Mouse (Mus musculus): ENCODE results near the gene Zswim7. TPM values are rescaled to one million over a fixed set of nuclear protein-coding genes. Genes with fewer than 3 reads are reported as not detected.

The Zswim7 gene
- polyA plus RNA-seq, 1 experiment from 2014 or later = 12.7 TPM

DNA sequence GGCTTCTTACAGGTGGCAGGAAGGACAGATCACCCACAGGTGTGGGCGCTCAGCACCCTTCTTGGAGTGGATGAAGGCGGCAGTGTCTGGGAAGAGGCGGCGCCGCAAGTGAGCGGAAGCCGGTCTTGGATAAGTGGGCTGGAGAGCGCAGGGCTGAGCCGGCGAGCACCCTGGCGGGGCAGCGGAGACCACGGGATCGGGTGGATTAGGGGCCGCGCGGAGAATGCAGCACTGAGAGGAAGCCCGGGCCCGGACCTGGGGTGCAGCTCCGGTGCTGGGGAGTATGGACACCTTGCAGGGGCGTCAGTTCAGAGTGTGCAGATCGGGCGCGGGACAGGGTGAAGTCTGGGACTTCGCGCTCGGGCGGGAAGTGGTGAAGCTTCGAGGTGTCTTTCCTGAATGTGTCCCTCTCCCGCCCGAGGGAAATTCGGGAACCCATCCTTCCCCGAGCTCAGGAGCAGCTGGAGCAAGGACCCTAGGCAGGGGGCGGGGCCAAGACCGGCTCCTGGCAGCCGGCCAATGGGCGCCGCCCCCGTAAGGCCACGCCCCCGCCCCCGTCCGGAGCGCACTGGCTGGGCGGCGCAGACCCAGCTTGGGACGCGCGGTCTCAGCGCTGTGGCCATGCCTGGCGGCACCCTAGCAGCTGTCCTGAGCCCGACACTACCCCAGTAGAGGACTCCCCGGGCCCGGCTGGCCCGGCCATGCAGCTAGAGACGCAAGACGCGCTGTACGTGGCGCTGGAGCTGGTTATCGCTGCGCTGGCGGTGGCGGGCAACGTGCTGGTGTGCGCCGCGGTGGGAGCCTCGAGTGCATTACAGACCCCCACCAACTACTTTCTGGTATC, 32.6 kb downstream of the Zswim7 start, which contains the start of gene Adora2b:
TSS of gene Adora2b (plus strand) at position 584 of the 844 bp plus-strand sequence.
- ATAC-seq = peak; percentile 89
- H3K27ac ChIP-seq (ENCODE audit: low read length) = no peak within 1 kb of the TSS
- H3K4me3 ChIP-seq (ENCODE audit: low read depth, low read length) = peak within 1 kb of the TSS; percentile 61
- peak within 1 kb of the TSS; percentile 64 for H3K9ac ChIP-seq (ENCODE audit: low read depth, low read length)
- under 1% methylated on average over 68 of the region's 69 CpGs for WGBS
- H3K4me2 ChIP-seq (ENCODE audit: low read length) = peak within 1 kb of the TSS; percentile 83
- peaks cover 16% of the 10 kb centered on the region for H3K27me3 ChIP-seq (ENCODE audit: control insufficient read depth, insufficient read depth, low read depth, low read length)
- H3K9me3 ChIP-seq (replicated peaks; ENCODE audit: control insufficient read depth, low read length, poor library complexity, severe bottlenecking) = no peaks in the 10 kb centered on the region
- H3K4me1 ChIP-seq (ENCODE audit: control insufficient read depth, insufficient read depth, low read length) = peaks cover 10% of the 10 kb centered on the region; the same call in 1 of the 2 replicates
- no peaks in the 10 kb centered on the region for H3K36me3 ChIP-seq (ENCODE audit: control insufficient read depth, insufficient read depth, low read length)

DNA sequence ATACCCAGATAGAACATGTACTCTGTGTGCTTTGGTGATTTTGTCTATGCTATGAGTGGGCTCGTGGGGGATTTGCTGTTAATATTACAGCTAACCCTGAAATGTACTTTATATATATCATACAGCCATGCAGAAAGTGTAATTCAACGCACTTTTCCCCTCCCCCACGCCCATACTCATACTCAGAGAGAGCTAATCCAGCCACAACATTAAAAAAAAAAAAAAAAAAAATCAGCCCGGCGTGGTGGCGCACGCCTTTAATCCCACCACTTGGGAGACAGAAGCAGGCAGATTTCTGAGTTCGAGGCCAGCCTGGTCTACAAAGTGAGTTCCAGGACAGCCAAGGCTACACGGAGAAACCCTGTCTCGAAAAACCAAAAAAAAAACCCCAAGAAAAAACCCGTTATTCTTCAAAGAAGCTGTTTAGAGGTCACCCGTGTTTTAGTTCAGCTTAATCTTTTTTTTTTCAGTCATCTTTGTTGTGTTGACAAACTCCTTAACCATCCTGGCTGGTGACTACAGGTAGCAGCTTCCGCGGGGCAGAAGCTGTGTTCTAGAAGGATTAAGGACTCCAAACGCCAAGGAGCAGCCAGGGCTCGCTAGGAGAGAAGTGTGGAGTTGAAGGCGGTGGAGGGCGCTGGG, 33.3 kb downstream of the Zswim7 start:
- Histone ChIP-seq H3K4me3 (ENCODE audit: low read depth, low read length) (peak overlapping the region; percentile 61), H3K27me3 (ENCODE audit: control insufficient read depth, insufficient read depth, low read depth, low read length) (peaks cover 16% of the 10 kb centered on the region), H3K4me2 (ENCODE audit: low read length) (peak overlapping the region; percentile 83), H3K36me3 (ENCODE audit: control insufficient read depth, insufficient read depth, low read length) (no peaks in the 10 kb centered on the region), H3K4me1 (ENCODE audit: control insufficient read depth, insufficient read depth, low read length) (peaks cover 10% of the 10 kb centered on the region; the same call in 1 of the 2 replicates), H3K9ac (ENCODE audit: low read depth, low read length) (peak overlapping the region; percentile 64; the same call in 1 of the 2 replicates), H3K9me3 (replicated peaks; ENCODE audit: control insufficient read depth, low read length, poor library complexity, severe bottlenecking) (no peaks in the 10 kb centered on the region), H3K27ac (ENCODE audit: low read length) (no peak overlapping the region)
- 36% methylated on average over 18 of the region's 18 CpGs for WGBS
- no peak for ATAC-seq

DNA sequence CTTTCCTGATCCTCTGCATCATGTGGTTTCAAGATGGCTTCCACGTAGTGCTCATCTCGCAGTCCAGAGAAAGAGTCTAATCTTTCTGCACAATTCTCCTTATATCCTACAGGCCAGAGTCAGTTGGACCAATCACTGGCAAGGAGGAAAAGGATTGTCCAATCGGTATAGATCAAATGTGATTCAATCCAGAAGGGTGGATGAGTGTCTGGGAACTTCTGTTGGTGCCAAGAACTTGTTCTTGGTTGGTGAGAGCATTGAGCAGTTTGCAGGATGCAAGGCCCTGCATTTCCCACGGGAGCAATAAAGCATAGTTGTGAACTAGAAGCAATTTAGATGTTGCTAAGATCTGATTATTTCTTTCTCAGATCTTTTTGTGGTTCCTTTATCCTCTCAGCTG, 36.7 kb downstream of the Zswim7 start:
- H3K36me3 ChIP-seq (ENCODE audit: control insufficient read depth, insufficient read depth, low read length) = no peaks in the 10 kb centered on the region
- H3K4me2 ChIP-seq (ENCODE audit: low read length) = no peak overlapping the region
- no peak overlapping the region for H3K4me3 ChIP-seq (ENCODE audit: low read depth, low read length)
- H3K9ac ChIP-seq (ENCODE audit: low read depth, low read length) = no peak overlapping the region
- ATAC-seq = no peak
- H3K4me1 ChIP-seq (ENCODE audit: control insufficient read depth, insufficient read depth, low read length) = peaks cover 3% of the 10 kb centered on the region; the same call in 1 of the 2 replicates
- no peak overlapping the region for H3K27ac ChIP-seq (ENCODE audit: low read length)
- no peaks in the 10 kb centered on the region for H3K27me3 ChIP-seq (ENCODE audit: control insufficient read depth, insufficient read depth, low read depth, low read length)
- H3K9me3 ChIP-seq (replicated peaks; ENCODE audit: control insufficient read depth, low read length, poor library complexity, severe bottlenecking) = no peaks in the 10 kb centered on the region
- WGBS = 93% methylated on average over 4 of the region's 4 CpGs

DNA sequence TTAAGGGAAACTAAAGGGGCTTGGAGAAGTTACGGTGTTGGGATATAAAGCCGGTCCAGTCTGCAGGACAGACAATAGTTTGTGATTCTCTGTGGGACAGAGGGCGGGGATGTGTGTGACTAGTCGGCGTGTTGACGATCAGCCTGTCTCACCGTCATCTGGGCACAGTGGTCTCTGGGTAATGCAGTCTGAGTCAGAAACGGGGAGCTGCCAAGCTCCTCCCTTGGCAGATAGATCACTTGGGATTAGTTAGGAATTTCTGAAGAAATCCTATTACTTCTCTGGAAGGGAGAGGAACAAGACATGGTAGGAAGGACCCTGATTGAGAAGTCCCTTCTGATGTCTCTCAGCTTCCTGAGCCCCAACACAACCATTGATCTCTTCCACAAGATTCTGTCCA, 37.3 kb downstream of the Zswim7 start:
- Histone ChIP-seq H3K4me2 (ENCODE audit: low read length) (no peak overlapping the region), H3K4me1 (ENCODE audit: control insufficient read depth, insufficient read depth, low read length) (no peaks in the 10 kb centered on the region), H3K9me3 (replicated peaks; ENCODE audit: control insufficient read depth, low read length, poor library complexity, severe bottlenecking) (no peaks in the 10 kb centered on the region), H3K4me3 (ENCODE audit: low read depth, low read length) (no peak overlapping the region), H3K27ac (ENCODE audit: low read length) (no peak overlapping the region), H3K9ac (ENCODE audit: low read depth, low read length) (no peak overlapping the region), H3K27me3 (ENCODE audit: control insufficient read depth, insufficient read depth, low read depth, low read length) (no peaks in the 10 kb centered on the region), H3K36me3 (ENCODE audit: control insufficient read depth, insufficient read depth, low read length) (no peaks in the 10 kb centered on the region)
- no peak for ATAC-seq
- 94% methylated on average over 8 of the region's 8 CpGs for WGBS

DNA sequence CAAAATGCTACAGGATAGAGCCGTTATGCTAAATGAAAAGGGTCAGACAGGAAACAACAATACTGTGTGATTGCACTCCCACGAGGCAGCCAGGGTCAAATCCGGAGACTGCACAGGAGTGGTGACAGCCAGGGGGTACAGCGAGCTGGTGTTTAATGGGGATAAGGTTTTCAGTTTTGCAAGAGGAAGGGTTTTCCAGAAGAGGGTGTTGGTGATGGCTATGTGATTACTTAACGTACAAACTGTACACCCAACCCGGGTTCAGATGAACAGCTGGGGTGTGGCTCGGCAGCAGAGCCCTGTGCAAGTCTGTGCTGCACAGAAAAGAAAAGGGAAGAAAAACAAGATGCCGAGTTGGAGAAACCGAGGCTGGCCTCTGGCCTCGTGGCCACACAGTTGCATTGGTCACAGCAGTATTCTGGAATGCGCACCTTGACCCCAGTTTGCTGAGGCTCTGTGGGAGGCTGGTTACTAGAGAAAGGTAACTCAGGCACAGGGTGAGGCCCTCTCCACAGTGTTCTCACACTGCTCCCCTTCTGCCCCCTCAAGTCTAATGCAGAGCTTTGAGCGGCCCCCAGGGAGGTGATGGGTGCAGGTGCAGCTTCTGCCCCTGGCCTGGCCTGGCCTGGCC, 40.4 kb downstream of the Zswim7 start:
- Histone ChIP-seq H3K9ac (ENCODE audit: low read depth, low read length) (no peak overlapping the region), H3K4me2 (ENCODE audit: low read length) (no peak overlapping the region), H3K27me3 (ENCODE audit: control insufficient read depth, insufficient read depth, low read depth, low read length) (no peaks in the 10 kb centered on the region), H3K4me3 (ENCODE audit: low read depth, low read length) (no peak overlapping the region), H3K4me1 (ENCODE audit: control insufficient read depth, insufficient read depth, low read length) (no peaks in the 10 kb centered on the region), H3K36me3 (ENCODE audit: control insufficient read depth, insufficient read depth, low read length) (no peaks in the 10 kb centered on the region), H3K27ac (ENCODE audit: low read length) (no peak overlapping the region), H3K9me3 (replicated peaks; ENCODE audit: control insufficient read depth, low read length, poor library complexity, severe bottlenecking) (no peaks in the 10 kb centered on the region)
- no peak for ATAC-seq
- WGBS = 81% methylated on average over 12 of the region's 12 CpGs

DNA sequence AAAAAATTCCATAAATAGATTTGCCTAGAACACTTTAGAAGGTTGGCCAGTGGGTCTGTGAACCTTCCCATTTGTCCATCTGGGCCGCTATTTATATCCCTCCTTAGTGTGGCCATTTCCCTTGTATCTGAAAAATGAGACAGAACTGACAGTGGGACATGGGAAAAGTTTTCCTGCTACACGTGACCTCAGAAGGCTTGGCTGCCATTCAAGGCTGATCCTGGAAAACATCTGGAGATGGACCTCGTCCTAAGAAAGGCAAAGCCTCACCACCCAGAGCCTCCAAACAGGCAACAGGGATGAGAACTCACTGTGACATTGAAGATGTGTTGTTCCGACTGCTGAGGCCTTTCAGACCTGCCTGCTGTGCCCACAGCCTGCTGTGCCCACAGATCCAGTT, 56.4 kb downstream of the Zswim7 start:
- no peak for ATAC-seq
- no peak overlapping the region for H3K4me3 ChIP-seq (ENCODE audit: low read depth, low read length)
- no peaks in the 10 kb centered on the region for H3K27me3 ChIP-seq (ENCODE audit: control insufficient read depth, insufficient read depth, low read depth, low read length)
- no peak overlapping the region for H3K9ac ChIP-seq (ENCODE audit: low read depth, low read length)
- H3K9me3 ChIP-seq (replicated peaks; ENCODE audit: control insufficient read depth, low read length, poor library complexity, severe bottlenecking) = no peaks in the 10 kb centered on the region
- H3K36me3 ChIP-seq (ENCODE audit: control insufficient read depth, insufficient read depth, low read length) = no peaks in the 10 kb centered on the region
- no peak overlapping the region for H3K27ac ChIP-seq (ENCODE audit: low read length)
- no peak overlapping the region for H3K4me2 ChIP-seq (ENCODE audit: low read length)
- H3K4me1 ChIP-seq (ENCODE audit: control insufficient read depth, insufficient read depth, low read length) = no peaks in the 10 kb centered on the region
- 81% methylated on average over 4 of the region's 4 CpGs for WGBS

DNA sequence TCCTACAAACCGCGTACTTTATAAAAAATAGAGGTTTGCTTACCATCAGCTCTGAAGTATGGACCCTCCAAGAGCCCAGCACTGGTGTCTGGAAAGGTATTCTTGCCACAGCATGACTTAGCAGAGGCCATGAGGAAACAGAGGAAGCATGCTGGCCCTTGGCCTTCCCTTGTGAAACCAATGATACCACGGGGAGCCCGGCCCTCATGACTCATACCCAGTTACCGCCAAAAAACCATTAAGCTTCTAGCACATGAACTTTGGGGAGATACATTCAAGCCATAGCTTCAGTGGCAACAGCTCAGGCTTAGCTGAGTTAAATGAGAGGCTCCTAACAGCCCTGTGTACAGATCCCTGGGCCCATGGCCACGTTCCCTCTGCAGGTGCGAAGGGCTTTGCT, 57.2 kb downstream of the Zswim7 start:
- H3K4me3 ChIP-seq (ENCODE audit: low read depth, low read length) = no peak overlapping the region
- H3K36me3 ChIP-seq (ENCODE audit: control insufficient read depth, insufficient read depth, low read length) = no peaks in the 10 kb centered on the region
- ATAC-seq = no peak
- no peaks in the 10 kb centered on the region for H3K27me3 ChIP-seq (ENCODE audit: control insufficient read depth, insufficient read depth, low read depth, low read length)
- H3K27ac ChIP-seq (ENCODE audit: low read length) = no peak overlapping the region
- no peaks in the 10 kb centered on the region for H3K4me1 ChIP-seq (ENCODE audit: control insufficient read depth, insufficient read depth, low read length)
- 95% methylated on average over 7 of the region's 7 CpGs for WGBS
- H3K4me2 ChIP-seq (ENCODE audit: low read length) = no peak overlapping the region
- H3K9ac ChIP-seq (ENCODE audit: low read depth, low read length) = no peak overlapping the region
- no peaks in the 10 kb centered on the region for H3K9me3 ChIP-seq (replicated peaks; ENCODE audit: control insufficient read depth, low read length, poor library complexity, severe bottlenecking)

DNA sequence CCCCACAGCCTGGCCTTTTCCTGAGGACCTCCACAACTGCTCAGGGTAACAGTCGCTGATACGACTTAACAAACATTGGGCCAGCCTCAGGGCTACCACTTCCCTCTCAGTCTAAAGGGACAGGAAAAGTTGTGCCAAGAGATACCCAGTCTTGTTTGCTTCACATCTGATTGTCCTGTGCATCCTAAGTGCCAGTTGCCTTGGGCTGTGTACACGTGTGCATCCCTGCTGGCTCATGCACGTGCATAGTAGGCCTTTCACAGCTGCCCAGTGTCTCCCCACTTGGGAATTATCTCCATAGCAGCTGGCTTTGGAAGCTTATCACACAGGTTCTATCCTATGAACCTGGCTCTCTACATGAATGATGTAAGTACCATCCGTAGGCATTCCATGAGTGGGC, 57.8 kb downstream of the Zswim7 start:
- no peak overlapping the region for H3K9ac ChIP-seq (ENCODE audit: low read depth, low read length)

More for the DNA sequence above, 57.8 kb downstream of the Zswim7 start:
- no peaks in the 10 kb centered on the region for H3K4me1 ChIP-seq (ENCODE audit: control insufficient read depth, insufficient read depth, low read length)
- WGBS = 91% methylated on average over 5 of the region's 5 CpGs
- H3K36me3 ChIP-seq (ENCODE audit: control insufficient read depth, insufficient read depth, low read length) = no peaks in the 10 kb centered on the region
- no peak overlapping the region for H3K4me3 ChIP-seq (ENCODE audit: low read depth, low read length)
- no peak overlapping the region for H3K27ac ChIP-seq (ENCODE audit: low read length)
- no peak for ATAC-seq
- H3K9me3 ChIP-seq (replicated peaks; ENCODE audit: control insufficient read depth, low read length, poor library complexity, severe bottlenecking) = no peaks in the 10 kb centered on the region
- no peak overlapping the region for H3K4me2 ChIP-seq (ENCODE audit: low read length)
- no peaks in the 10 kb centered on the region for H3K27me3 ChIP-seq (ENCODE audit: control insufficient read depth, insufficient read depth, low read depth, low read length)
